In the genomic region with DNA sequence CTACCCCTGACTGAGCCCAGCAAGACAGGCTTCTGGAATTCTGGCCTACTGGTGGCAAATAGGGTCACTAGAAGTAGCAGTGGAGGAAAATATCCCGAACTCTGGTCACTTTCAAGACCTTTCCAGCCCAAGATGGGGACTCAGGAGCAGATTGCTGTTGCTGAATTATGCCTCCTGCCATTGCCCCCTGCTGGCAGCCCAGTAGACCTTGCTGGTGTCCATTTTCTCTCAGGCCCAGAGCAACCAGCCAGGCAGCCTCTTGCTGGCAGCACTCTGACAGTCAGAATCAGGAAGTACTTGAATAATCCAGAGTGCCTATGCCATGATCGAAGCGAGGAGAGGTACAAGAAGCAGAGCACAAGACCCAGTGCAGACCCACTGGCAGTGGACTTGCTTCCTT, we compare ENCODE assay signal across 9 mouse cellular contexts. TPM values are rescaled to one million over a fixed set of nuclear protein-coding genes. Genes with fewer than 3 reads are reported as not detected.
DNase-seq lines count a peak whose midpoint lies in the region; ATAC-seq and TF ChIP-seq lines count a peak whose summit lies in the region.
"Had no signal": no experiment of that assay in that cellular context is flagged by ENCODE, and none has a peak within 500 bp of the region (broad histone marks: within the 10 kb centered on the region; RNA-seq: fewer than 3 reads in every experiment).

No protein-coding gene starts in this region.

- H3K4me3 ChIP-seq in liver, embryonic 11.5 days (ENCODE audit: low read depth, low read length) = no peak overlapping the region
- no peak overlapping the region for H3K4me3 ChIP-seq in bone marrow, adult 2 months (replicated peaks; ENCODE audit: control insufficient read depth, low read depth, low read length)
- no peak overlapping the region for H3K4me3 ChIP-seq in small intestine, adult 2 months (ENCODE audit: low read depth, low read length)
- H3K4me3 ChIP-seq: embryonic facial prominence, embryonic 13.5 days; limb, embryonic 13.5 days had no signal

- H3K4me1 ChIP-seq in liver, embryonic 11.5 days (replicated peaks; ENCODE audit: control insufficient read depth, insufficient read depth, low read length) = no peaks in the 10 kb centered on the region
- H3K4me1 ChIP-seq in bone marrow, adult 2 months (ENCODE audit: control insufficient read depth, insufficient read depth, low read length) = peaks cover 1% of the 10 kb centered on the region; the same call in 1 of the 2 replicates
- H3K4me1 ChIP-seq in small intestine, adult 2 months (ENCODE audit: control insufficient read depth, insufficient read depth, insufficient read length, low read length) = peaks cover 3% of the 10 kb centered on the region
- H3K4me1 ChIP-seq: embryonic facial prominence, embryonic 13.5 days had no signal

- TF ChIP-seq CTCF in bone marrow, adult 2 months (IDR thresholded peaks at IDR 0.05; ENCODE audit: control insufficient read depth, insufficient read depth, low read length) = peak; percentile 55
- peak; percentile 40; the same call in 1 of the 2 replicates for TF ChIP-seq CTCF in small intestine, adult 2 months (IDR thresholded peaks at IDR 0.05; ENCODE audit: extremely low read depth, insufficient read length, insufficient replicate concordance, low read depth, low read length)

- TF ChIP-seq POLR2A in bone marrow, adult 2 months (IDR thresholded peaks at IDR 0.05; ENCODE audit: borderline replicate concordance, control insufficient read depth, low read depth, low read length) = no peak
- no peak for TF ChIP-seq POLR2A in small intestine, adult 2 months (IDR thresholded peaks at IDR 0.05; ENCODE audit: low read depth, low read length)

- H3K4me2 ChIP-seq in liver, embryonic 11.5 days = no peak overlapping the region
- H3K4me2 ChIP-seq: embryonic facial prominence, embryonic 13.5 days; limb, embryonic 13.5 days had no signal

- no peak overlapping the region for H3K9ac ChIP-seq in liver, embryonic 11.5 days (ENCODE audit: low read depth, low read length)
- H3K9ac ChIP-seq: embryonic facial prominence, embryonic 13.5 days; limb, embryonic 13.5 days had no signal

- H3K9me3 ChIP-seq in liver, embryonic 11.5 days (ENCODE audit: control insufficient read depth, low read length) = no peaks in the 10 kb centered on the region
- H3K9me3 ChIP-seq: embryonic facial prominence, embryonic 13.5 days; limb, embryonic 13.5 days had no signal

- no peak for ATAC-seq in liver, embryonic 11.5 days (replicated peaks; ENCODE audit: low FRiP score)
- ATAC-seq in erythroid progenitor cell, adult 5-6 weeks (replicated peaks; ENCODE audit: low FRiP score, poor library complexity, severe bottlenecking) = no peak

- WGBS in liver, embryonic 11.5 days = 44% methylated on average over 3 of the region's 3 CpGs
- 28% methylated on average over 3 of the region's 3 CpGs for WGBS in bone marrow, adult 2 months
- WGBS in small intestine, adult 2 months = 28% methylated on average over 3 of the region's 3 CpGs

- no peaks in the 10 kb centered on the region for H3K36me3 ChIP-seq in liver, embryonic 11.5 days (ENCODE audit: control insufficient read depth, insufficient read depth, low read length)
- no peaks in the 10 kb centered on the region for H3K36me3 ChIP-seq in small intestine, adult 2 months (ENCODE audit: control insufficient read depth, insufficient read depth, low read length)
- H3K36me3 ChIP-seq: embryonic facial prominence, embryonic 13.5 days; limb, embryonic 13.5 days had no signal

- peaks cover 3% of the 10 kb centered on the region for H3K27me3 ChIP-seq in liver, embryonic 11.5 days (replicated peaks; ENCODE audit: control insufficient read depth, insufficient read depth, low read length)
- no peaks in the 10 kb centered on the region for H3K27me3 ChIP-seq in small intestine, adult 2 months (ENCODE audit: control insufficient read depth, insufficient read depth, low read length)
- H3K27me3 ChIP-seq: embryonic facial prominence, embryonic 13.5 days had no signal

- DNase-seq in liver = peak; percentile 45
- DNase-seq in liver, embryonic 11.5 days (ENCODE audit: low spot score) = no peak
- peak; percentile 45 for DNase-seq in induced T-regulatory cell, adult 2 months (ENCODE audit: low read depth)
- no peak for DNase-seq in Muller cell, postnatal 12 days (ENCODE audit: inconsistent ontology term)

- no peak overlapping the region for H3K27ac ChIP-seq in liver, embryonic 11.5 days (ENCODE audit: low read depth, low read length)
- H3K27ac ChIP-seq in bone marrow, adult 2 months (ENCODE audit: control insufficient read depth, insufficient read depth, low read depth, low read length, poor library complexity) = no peak overlapping the region
- H3K27ac ChIP-seq in small intestine, adult 2 months (ENCODE audit: insufficient read depth, low read depth, low read length) = no peak overlapping the region
- H3K27ac ChIP-seq: embryonic facial prominence, embryonic 13.5 days; limb, embryonic 13.5 days had no signal

RNA-seq across cellular contexts. Expression of gene Pnck, which starts 4.4 kb away (rescaled TPM):
- 2.2 and 2.3 TPM in 2 replicates for polyA plus RNA-seq in liver, embryonic 11.5 days (2014; fragmentation: Nextera tagmentation; extraction: Ambion mirVana)
- 1.7 and 2.2 TPM in 2 replicates for polyA plus RNA-seq in bone marrow, adult 2 months (2011; ENCODE audit: insufficient read depth, insufficient read length, low replicate concordance, missing spikeins)
- polyA plus RNA-seq in small intestine, adult 2 months (2012; rRNA removed) = 4.5 and 5.8 TPM in 2 replicates
- total RNA-seq in erythroid progenitor cell, adult 5-6 weeks (2015; ENCODE audit: low replicate concordance) = not detected in 2 replicates
- total RNA-seq in erythroid progenitor cell, adult 5-6 weeks (2017; ENCODE audit: low replicate concordance) = not detected in 2 replicates

RNA-seq across cellular contexts. Expression of gene Dusp9, which starts 16.3 kb away (rescaled TPM):
- polyA plus RNA-seq in liver, embryonic 11.5 days (2014; fragmentation: Nextera tagmentation; extraction: Ambion mirVana) = 20.6 and 30.7 TPM in 2 replicates
- 8.1 TPM in 1 of 2 replicates, not detected in the other for polyA plus RNA-seq in bone marrow, adult 2 months (2011; ENCODE audit: insufficient read depth, insufficient read length, low replicate concordance, missing spikeins)
- polyA plus RNA-seq in small intestine, adult 2 months (2012; rRNA removed) = 0.23 and 1.1 TPM in 2 replicates
- not detected in 2 replicates for total RNA-seq in erythroid progenitor cell, adult 5-6 weeks (2015; ENCODE audit: low replicate concordance)
- not detected in 2 replicates for total RNA-seq in erythroid progenitor cell, adult 5-6 weeks (2017; ENCODE audit: low replicate concordance)

RNA-seq across cellular contexts. Expression of gene Slc6a8, which starts 17.4 kb away (rescaled TPM):
- 2.2 and 2.4 TPM in 2 replicates for polyA plus RNA-seq in liver, embryonic 11.5 days (2014; fragmentation: Nextera tagmentation; extraction: Ambion mirVana)
- polyA plus RNA-seq in bone marrow, adult 2 months (2011; ENCODE audit: insufficient read depth, insufficient read length, low replicate concordance, missing spikeins) = 3.5 and 7.7 TPM in 2 replicates
- 308 and 930 TPM in 2 replicates for polyA plus RNA-seq in small intestine, adult 2 months (2012; rRNA removed)
- 1.3 and 1.4 TPM in 2 replicates for total RNA-seq in erythroid progenitor cell, adult 5-6 weeks (2015; ENCODE audit: low replicate concordance)
- 0.51 TPM in 1 of 2 replicates, not detected in the other for total RNA-seq in erythroid progenitor cell, adult 5-6 weeks (2017; ENCODE audit: low replicate concordance)

Comparison
In these comparisons a context has a peak if more than half of its experiments do, and no peak if none do; other contexts are left out.
1. DNase-seq: peak in liver (single experiment) and induced T-regulatory cell, adult 2 months (single experiment); none in liver, embryonic 11.5 days (single experiment) and Muller cell, postnatal 12 days (single experiment).
2. RNA of gene Slc6a8, which starts 17.4 kb away (polyA plus RNA-seq): 308 to 930 TPM in small intestine, adult 2 months; 3.5 to 7.7 TPM in bone marrow, adult 2 months and 2.2 to 2.4 TPM in liver, embryonic 11.5 days; every median in the first group is over 10 times any median in the second.